Mouse (Mus musculus): ENCODE data around the gene Os9.

- TF ChIP-seq EP300 (IDR thresholded peaks at IDR 0.05; ENCODE audit: low read depth) (no peak), CTCF (IDR thresholded peaks at IDR 0.05; ENCODE audit: low read depth) (no peak)
Measured at GRCm38 (mm10) chr10:127107563-127108261, 13.2 kb downstream of the Os9 start.
